Mouse (Mus musculus) lung, embryonic 16.5 days (tissue): ENCODE results near the gene Scgb2b21. TPM values are rescaled to one million over a fixed set of nuclear protein-coding genes. Genes with fewer than 3 reads are reported as not detected.
"Not testable (repeated sequence)": the region's sequence is repeated elsewhere in the genome, so short reads cannot be mapped to it uniquely, and the experiment has no call there.

Experiments used
- ATAC-seq: fragments of 200-750 bp; cut with Nextera tagmentation; 2 replicates; pipeline ENCODE4 v1.8.0; 2017; ENCODE audit warnings: low read depth, mild to moderate bottlenecking, moderate library complexity
- H3K27ac ChIP-seq: fragments of 300-500 bp; sonication (generic); 2 replicates; pipeline ENCODE4 v1.5.1; 2014; ENCODE audit warnings: mild to moderate bottlenecking, control low read depth, low read length
- H3K27me3 ChIP-seq: fragments of 300-500 bp; sonication (generic); 2 replicates; pipeline ENCODE4 v1.6.1; 2014; ENCODE audit warnings: low read depth, low read length, mixed read lengths; ENCODE audit not compliant: control insufficient read depth, insufficient read depth
- H3K36me3 ChIP-seq: fragments of 300-500 bp; sonication (generic); 2 replicates; pipeline ENCODE4 v1.6.1; 2014; ENCODE audit warnings: low read length; ENCODE audit not compliant: control insufficient read depth, insufficient read depth
- H3K4me1 ChIP-seq: fragments of 300-500 bp; sonication (generic); replicated peaks from 2 replicates; pipeline ENCODE4 v1.6.1; 2014; ENCODE audit warnings: low read length, mixed read lengths; ENCODE audit not compliant: control insufficient read depth, insufficient read depth
- H3K4me2 ChIP-seq: fragments of 300-500 bp; sonication (generic); 2 replicates; pipeline ENCODE4 v1.6.1; 2014; ENCODE audit warnings: low read depth, low read length, control low read depth
- H3K4me3 ChIP-seq: fragments of 300-500 bp; sonication (generic); 2 replicates; pipeline ENCODE4 v1.5.1; 2014; ENCODE audit warnings: mild to moderate bottlenecking, low read length, control low read depth
- H3K9ac ChIP-seq: fragments of 300-500 bp; sonication (generic); 2 replicates; pipeline ENCODE4 v1.6.1; 2014; ENCODE audit warnings: low read length, control low read depth
- H3K9me3 ChIP-seq: fragments of 300-500 bp; sonication (generic); 2 replicates; pipeline ENCODE4 v1.6.1; 2016; ENCODE audit warnings: low read length; ENCODE audit not compliant: control insufficient read depth
- WGBS: fragments of 180-500 bp; shearing (Covaris S2); extraction: QIAGEN DNeasy Blood & Tissue Kit; methylation state at CpG from one replicate; pipeline ENCODE4 v1.1.7; 2014; 5-methylcytosine and 5-hydroxymethylcytosine counted together
- polyA plus RNA-seq: library from polyadenylated mRNA; unstranded; fragments of >200 nt; fragmentation: Nextera tagmentation; extraction: Ambion mirVana; gene quantifications from 2 replicates; pipeline ENCODE4 v1.2.1, GENCODE M21; 2015

The Scgb2b21 gene
- not detected in 2 replicates for polyA plus RNA-seq

DNA sequence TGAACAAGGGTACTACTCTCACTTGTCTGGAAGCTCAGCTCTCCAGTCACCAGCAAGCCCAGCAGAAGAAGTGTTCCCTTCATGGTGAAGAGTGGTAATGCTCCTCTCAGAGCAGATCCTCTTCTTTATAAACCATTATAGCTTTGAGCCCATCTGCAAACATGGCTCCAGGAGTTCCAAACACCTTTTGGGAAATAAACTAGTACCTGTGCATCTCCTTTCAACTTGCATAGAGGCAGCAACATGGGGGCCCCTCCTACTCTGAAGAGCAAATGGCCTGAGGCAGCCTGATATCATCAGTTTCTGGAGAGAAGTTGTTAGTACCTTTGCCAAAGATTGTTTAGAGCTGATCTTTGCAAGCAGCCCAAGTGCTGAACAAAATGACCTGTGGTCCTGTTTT is at the start of gene Scgb2b21:
Gene Scgb2b21 (minus strand): TSS at position 101 of the 400 bp plus-strand sequence.
- no peak within 1 kb of the TSS for H3K9ac ChIP-seq
- H3K27ac ChIP-seq = no peak within 1 kb of the TSS
- H3K36me3 ChIP-seq = no peaks in the 10 kb centered on the region
- no peaks in the 10 kb centered on the region for H3K27me3 ChIP-seq
- ATAC-seq = no peak
- H3K9me3 ChIP-seq = no peaks in the 10 kb centered on the region; the same call in 1 of the 2 replicates
- no peaks in the 10 kb centered on the region for H3K4me1 ChIP-seq
- H3K4me3 ChIP-seq = no peak within 1 kb of the TSS
- no peak within 1 kb of the TSS for H3K4me2 ChIP-seq

GRCm38 (mm10) chr7:33543420-33543819 is 23.2 kb upstream of the Scgb2b21 start:
- H3K9me3 ChIP-seq, H3K27me3 ChIP-seq, H3K4me3 ChIP-seq, H3K4me1 ChIP-seq, H3K27ac ChIP-seq, ATAC-seq, H3K9ac ChIP-seq, H3K36me3 ChIP-seq, H3K4me2 ChIP-seq: not testable (repeated sequence)
- WGBS = 85% methylated on average over 12 of the region's 12 CpGs

Other genes starting within 250 kb of the Scgb2b21 start
- gene Scgb2b19, start 240.1 kb downstream of the Scgb2b21 start, polyA plus RNA-seq = not detected in 2 replicates
- not detected in 2 replicates for gene Scgb1b19, start 233.2 kb downstream of the Scgb2b21 start, polyA plus RNA-seq
- not detected in 2 replicates for gene Scgb2b20, start 154.1 kb downstream of the Scgb2b21 start, polyA plus RNA-seq
- not detected in 2 replicates for gene Scgb1b20, start 147.2 kb downstream of the Scgb2b21 start, polyA plus RNA-seq
- not detected in 2 replicates for gene Scgb2b24, start 218.9 kb upstream of the Scgb2b21 start, polyA plus RNA-seq
- gene Scgb1b24, start 223.3 kb upstream of the Scgb2b21 start, polyA plus RNA-seq = not detected in 2 replicates